Mouse (Mus musculus) embryonic fibroblast, embryonic 13.5 days (primary cell): ENCODE results near the gene Lrrc8e.

Experiments used
- CTCF ChIP-seq: IDR thresholded peaks from 2 replicates; pipeline ENCODE4 v1.5.1; 2011; ENCODE audit warnings: mild to moderate bottlenecking, control low read depth, low read length, moderate library complexity, borderline replicate concordance; ENCODE audit not compliant: insufficient read depth
- POLR2A ChIP-seq: IDR thresholded peaks from 2 replicates; pipeline ENCODE4 v1.6.1; 2011; ENCODE audit warnings: low read depth, mild to moderate bottlenecking, control low read depth, low read length, moderate library complexity

DNA sequence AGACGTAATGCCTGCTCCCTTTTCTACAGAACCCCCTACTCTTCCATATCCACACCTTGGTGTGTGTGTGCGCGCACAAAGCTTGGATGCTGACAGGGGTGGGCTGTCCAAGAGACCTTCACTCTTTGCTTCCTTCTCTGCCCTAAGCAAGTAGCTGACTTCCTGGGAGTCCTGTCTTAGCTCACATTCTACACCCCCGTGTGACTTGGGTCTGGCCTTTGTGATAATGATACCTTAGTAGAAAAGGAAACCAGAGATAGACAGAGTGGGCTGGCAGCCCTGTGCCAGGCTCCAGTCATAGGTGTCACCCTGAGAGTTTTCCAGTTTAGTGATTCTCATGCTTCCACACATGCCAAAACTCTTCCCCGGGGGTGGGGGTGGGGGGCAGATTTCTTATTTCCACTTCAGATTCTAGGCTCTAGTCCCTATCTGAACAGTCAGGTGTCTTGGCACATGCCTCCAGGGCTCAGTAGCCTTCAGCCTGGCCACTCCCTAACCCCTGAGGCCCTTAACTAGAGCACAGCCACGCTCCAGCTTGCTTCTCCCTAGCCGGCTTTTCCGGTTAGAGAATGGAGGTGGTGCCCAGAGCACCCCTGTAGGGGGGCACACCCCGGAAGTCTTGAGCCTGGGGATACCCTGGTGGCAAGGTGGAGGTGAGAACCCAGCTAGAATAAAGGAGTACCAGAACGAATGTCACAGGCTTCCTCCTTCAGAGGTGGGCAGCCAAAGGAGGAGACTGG, 4.2 kb downstream of the Lrrc8e start:
- no peak for TF ChIP-seq CTCF
- TF ChIP-seq POLR2A, result no peak
